Mouse (Mus musculus) brain, embryonic 14.5 days (tissue): ENCODE measurements at regions not wholly inside any gene's neighbourhood (a gene's known extent, or its start where the extent isn't known, plus 50 kb on each side); places are given as distances from the start of the nearest gene placed in this dataset.
"Not testable (repeated sequence)": the region's sequence is repeated elsewhere in the genome, so short reads cannot be mapped to it uniquely, and the experiment has no call there.

Experiments used
- CTCF ChIP-seq: fragments of 200-500 bp; IDR thresholded peaks from 2 replicates; pipeline ENCODE4 v1.5.1; 2012; ENCODE audit warnings: inconsistent platforms, mild to moderate bottlenecking, moderate library complexity, borderline replicate concordance; ENCODE audit not compliant: insufficient read depth, insufficient read length; ENCODE audit errors: extremely low read depth
- POLR2A ChIP-seq: fragments of 200-500 bp; IDR thresholded peaks from 2 replicates; pipeline ENCODE4 v1.6.1; 2012; ENCODE audit warnings: mild to moderate bottlenecking, inconsistent platforms, borderline replicate concordance; ENCODE audit not compliant: poor library complexity, insufficient read depth, insufficient read length, severe bottlenecking; ENCODE audit errors: extremely low read depth

DNA sequence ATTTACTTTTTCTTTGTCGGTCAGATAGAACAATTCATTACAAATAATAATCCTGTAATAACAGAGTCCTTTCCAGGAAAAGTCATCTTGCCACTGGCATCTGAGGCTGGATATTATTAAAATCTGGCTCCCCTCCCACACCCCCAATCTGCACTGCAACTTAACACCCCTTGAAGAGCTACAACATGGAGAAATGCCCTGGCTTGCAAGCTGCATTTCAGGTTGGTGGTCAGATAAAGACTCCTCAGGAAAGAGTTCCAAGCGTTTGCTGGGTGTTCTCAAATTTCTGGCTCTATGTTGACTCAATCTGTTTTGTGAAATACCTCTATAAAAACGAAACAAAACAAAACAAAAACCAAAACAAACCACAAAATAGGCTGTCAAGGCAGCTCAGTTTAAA, 114.6 kb downstream of the Ulbp1 start:
- TF ChIP-seq CTCF, POLR2A: not testable (repeated sequence)
